Mouse (Mus musculus) bone marrow, adult 2 months (tissue): ENCODE data around the gene Gm28308. TPM values are rescaled to one million over a fixed set of nuclear protein-coding genes. Genes with fewer than 3 reads are reported as not detected.

Source experiments
- H3K27ac ChIP-seq: fragments of 200-500 bp; 2 replicates; pipeline ENCODE4 v1.5.1; 2012; ENCODE audit warnings: low read depth, mild to moderate bottlenecking, control low read depth, inconsistent platforms, low read length; ENCODE audit not compliant: control insufficient read depth, poor library complexity, insufficient read depth
- H3K4me1 ChIP-seq: fragments of 200-500 bp; 2 replicates; pipeline ENCODE4 v1.6.1; 2011; ENCODE audit warnings: low read length; ENCODE audit not compliant: control insufficient read depth, insufficient read depth
- H3K4me3 ChIP-seq: fragments of 200-500 bp; replicated peaks from 2 replicates; pipeline ENCODE3; 2011; ENCODE audit warnings: mild to moderate bottlenecking, low read depth, low read length, control low read depth; ENCODE audit not compliant: control insufficient read depth
- CTCF ChIP-seq: fragments of 200-500 bp; IDR thresholded peaks from 2 replicates; pipeline ENCODE4 v1.5.1; 2011; ENCODE audit warnings: low read length, control low read depth; ENCODE audit not compliant: control insufficient read depth, insufficient read depth
- POLR2A ChIP-seq: fragments of 200-500 bp; IDR thresholded peaks from 2 replicates; pipeline ENCODE4 v1.6.1; 2011; ENCODE audit warnings: low read depth, mild to moderate bottlenecking, control low read depth, low read length, borderline replicate concordance; ENCODE audit not compliant: control insufficient read depth
- WGBS: fragments of 180-500 bp; shearing (Covaris S2); methylation state at CpG from one replicate; pipeline ENCODE4 v1.1.7; 2018; 5-methylcytosine and 5-hydroxymethylcytosine counted together
- polyA plus RNA-seq: library from polyadenylated mRNA; stranded (reverse); fragments of >200 nt; gene quantifications from 2 replicates; pipeline ENCODE4 v1.2.4, GENCODE M21; 2011; ENCODE audit warnings: low replicate concordance; ENCODE audit not compliant: missing spikeins, insufficient read depth, insufficient read length

The Gm28308 gene
- polyA plus RNA-seq, 1 experiment = not detected

DNA sequence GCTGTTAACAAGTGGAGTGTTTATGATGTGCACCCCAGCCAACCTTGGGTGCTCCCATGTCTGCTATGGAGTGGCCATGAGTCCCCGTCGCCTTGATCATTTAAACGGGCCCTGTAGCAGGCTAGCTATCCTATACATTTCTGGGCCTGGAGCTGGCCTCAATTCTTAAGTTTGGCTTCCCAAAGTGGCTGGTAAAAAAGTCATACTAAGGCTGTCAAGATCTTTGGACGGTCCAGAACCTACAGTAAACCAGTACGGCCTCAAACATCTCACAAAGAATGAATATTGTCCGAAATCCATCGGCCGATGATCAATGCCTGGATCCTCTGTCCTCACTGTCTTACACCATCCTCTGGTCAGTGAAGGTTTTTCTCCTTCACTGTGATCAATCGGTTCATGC, 22.1 kb upstream of the Gm28308 start:
- Histone ChIP-seq H3K4me3 (no peak overlapping the region), H3K4me1 (no peaks in the 10 kb centered on the region), H3K27ac (no peak overlapping the region)
- no peak for TF ChIP-seq CTCF
- no peak for TF ChIP-seq POLR2A
- WGBS = 80% methylated on average over 9 of the region's 9 CpGs

DNA sequence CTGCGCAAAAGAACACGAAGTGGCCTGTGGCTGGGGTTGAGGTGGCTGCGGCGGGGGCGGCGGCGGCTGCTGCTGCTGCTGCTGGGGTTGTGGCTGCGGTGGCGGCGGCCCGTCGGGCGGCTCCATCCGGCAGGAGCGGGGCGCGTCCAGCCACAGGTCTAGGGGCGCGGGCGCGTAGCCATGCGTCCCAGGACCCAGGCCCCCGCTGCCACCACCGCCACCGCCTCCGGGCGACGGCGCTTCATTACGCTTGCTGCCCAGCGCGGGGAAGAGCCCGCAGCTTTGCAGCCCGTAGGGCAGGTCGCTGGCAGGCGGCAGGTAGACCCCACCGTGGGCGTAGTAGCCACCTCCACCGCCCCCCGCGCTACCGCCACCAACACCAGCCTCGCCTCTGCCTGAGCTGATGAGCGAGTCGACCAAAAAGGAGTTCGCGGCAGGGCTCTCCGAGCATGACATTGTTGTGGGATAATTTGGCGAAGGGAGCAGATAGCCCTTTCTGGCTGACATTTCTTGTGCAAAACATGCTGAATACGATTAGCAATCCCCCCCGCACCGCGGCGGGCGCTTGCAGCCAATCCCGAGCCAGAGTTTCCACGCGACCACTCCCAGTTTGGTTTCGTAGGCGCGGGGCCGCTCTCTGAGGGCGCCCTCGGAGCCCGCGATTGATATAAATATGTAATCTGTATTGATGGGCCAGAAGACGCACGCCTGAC, 21.4 kb upstream of the Gm28308 start:
- 2% methylated on average over 67 of the region's 68 CpGs for WGBS
- no peak overlapping the region for H3K4me3 ChIP-seq
- TF ChIP-seq POLR2A (no peak), CTCF (no peak)
- H3K4me1 ChIP-seq = no peaks in the 10 kb centered on the region
- peak overlapping the region; percentile 48; the same call in 1 of the 2 replicates for H3K27ac ChIP-seq

DNA sequence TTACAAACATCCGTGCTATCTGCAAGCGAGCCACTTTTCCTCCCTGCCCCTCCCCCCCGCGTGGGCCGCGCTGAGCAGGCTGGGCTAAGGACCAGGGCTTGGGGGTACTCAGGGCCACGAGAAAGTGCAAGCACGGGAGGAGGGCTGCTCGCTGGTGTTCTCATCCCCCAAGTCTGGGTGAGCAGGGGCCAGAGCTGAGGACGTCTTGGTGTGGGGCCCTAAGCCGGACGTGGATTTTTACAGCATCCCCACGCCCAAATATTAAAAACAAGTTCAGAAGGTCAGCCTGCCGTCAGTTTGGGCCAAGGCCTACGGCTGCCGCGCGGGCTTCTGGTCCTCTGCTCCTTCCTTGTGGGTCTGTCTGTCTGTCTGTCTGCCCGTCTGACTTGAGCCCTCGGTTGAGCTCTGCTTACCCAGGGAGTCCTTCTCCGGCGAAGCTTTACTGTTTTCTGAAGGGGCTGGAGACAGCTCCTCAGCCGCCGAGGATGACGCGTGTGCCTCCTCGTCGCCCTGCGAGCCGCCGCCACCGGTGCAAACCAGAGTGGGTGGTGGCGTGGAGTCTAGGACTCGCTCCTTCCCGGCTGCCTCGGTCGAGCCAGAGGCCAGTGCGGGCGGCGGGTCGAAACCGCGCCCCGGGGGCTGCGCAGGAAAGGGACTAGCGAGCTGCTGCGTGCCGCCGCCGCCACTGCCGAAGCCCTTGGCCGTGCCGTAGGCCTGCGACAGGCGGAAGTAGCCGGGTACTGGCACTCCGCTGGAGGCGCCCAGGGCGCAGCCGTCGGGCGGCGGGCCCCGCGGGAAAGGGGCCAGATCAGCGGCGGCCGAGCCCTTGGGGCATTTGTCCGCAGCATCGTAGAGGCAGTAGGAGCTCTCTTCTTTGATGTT, 20.6 kb upstream of the Gm28308 start:
- no peaks in the 10 kb centered on the region for H3K4me1 ChIP-seq
- TF ChIP-seq POLR2A (no peak), CTCF (no peak)
- peak overlapping the region; percentile 48; the same call in 1 of the 2 replicates for H3K27ac ChIP-seq
- peak overlapping the region; percentile 9 for H3K4me3 ChIP-seq
- WGBS = 2% methylated on average over 70 of the region's 70 CpGs

DNA sequence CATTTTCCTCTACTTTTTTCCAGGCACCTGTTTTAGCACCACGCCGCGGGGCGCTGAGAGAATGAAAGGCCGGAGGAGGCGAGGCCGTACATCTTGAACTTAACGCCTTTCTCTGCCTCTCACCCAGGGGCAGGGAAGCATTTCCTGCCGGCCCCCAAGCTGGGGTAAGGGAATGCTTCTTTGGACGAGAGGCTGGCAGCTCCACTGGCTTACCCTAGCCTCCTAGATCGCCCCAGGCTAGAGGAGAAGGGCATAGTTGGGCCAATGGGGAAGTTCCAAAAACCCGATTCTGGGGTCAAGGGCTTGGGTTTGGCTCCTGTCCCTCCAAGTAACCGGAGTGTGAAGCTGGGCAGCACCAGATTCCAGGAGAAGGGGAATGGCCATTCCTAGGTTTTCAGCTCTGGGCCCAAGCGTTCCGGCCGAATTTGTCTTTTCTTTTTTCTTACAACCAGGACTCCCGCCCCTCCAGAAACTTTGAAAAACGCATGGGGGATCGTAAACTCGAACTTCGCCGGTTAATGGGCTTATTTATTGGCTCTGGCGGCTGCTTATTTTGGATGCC, 19.9 kb upstream of the Gm28308 start:
- WGBS = 8% methylated on average over 23 of the region's 23 CpGs
- H3K4me3 ChIP-seq = no peak overlapping the region
- TF ChIP-seq POLR2A = no peak
- TF ChIP-seq CTCF = no peak
- H3K4me1 ChIP-seq = no peaks in the 10 kb centered on the region
- H3K27ac ChIP-seq = no peak overlapping the region

DNA sequence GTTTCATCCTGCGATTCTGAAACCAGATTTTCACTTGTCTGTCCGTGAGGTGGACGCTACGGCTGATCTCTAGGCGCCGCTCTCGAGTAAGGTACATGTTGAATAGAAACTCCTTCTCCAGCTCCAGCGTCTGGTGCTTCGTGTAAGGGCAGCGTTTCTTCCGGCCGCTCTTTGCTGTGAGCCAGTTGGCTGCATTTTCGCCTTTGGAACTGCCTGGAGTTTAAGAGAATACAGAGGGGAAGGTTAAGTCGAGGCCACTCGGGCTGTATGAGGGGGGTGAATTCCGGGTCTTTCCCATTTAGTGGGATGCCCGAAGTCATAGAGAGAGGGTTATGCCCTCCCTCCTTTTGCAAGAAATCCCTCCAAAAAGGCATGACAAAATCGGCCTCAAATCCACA, 19.4 kb upstream of the Gm28308 start:
- no peaks in the 10 kb centered on the region for H3K4me1 ChIP-seq
- H3K27ac ChIP-seq = no peak overlapping the region
- no peak overlapping the region for H3K4me3 ChIP-seq
- no peak for TF ChIP-seq POLR2A
- TF ChIP-seq CTCF = no peak
- WGBS = under 1% methylated on average over 18 of the region's 18 CpGs

DNA sequence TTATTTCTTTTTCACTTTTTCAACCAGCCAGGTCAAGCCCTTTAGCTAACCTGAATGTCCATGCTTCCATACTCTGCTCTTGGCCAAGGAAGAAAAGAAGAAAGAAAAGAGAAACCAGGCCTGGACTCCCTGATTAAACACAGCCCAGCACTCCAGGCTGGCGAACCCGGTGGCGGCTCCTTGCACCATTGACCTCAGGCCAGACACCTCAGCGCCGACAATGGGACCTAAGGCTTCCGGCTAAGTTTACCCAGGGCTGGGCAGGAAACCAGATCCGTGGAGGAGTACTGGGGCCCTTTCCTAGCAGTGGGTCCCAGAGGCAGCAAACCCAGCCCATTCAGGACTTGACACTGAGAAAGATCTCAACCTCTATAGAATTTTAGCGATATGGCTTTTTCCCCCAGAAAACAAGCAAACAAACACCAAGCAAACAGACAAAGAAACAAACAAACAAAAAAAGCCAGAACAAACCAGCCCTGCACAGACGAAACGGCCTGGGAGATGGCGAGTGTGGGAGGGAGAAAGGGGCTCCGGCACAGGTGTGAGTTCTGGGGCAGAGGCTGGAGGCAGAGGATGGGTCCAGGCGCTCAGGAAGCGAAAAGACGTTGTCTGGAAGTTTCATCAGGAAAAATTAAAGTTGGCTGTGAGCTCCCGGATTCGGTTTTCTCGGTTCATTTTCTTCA, 18.9 kb upstream of the Gm28308 start:
- TF ChIP-seq POLR2A = no peak
- TF ChIP-seq CTCF = no peak
- Histone ChIP-seq H3K4me1 (no peaks in the 10 kb centered on the region), H3K4me3 (peak overlapping the region; percentile 6), H3K27ac (no peak overlapping the region)
- WGBS = 1% methylated on average over 18 of the region's 18 CpGs

DNA sequence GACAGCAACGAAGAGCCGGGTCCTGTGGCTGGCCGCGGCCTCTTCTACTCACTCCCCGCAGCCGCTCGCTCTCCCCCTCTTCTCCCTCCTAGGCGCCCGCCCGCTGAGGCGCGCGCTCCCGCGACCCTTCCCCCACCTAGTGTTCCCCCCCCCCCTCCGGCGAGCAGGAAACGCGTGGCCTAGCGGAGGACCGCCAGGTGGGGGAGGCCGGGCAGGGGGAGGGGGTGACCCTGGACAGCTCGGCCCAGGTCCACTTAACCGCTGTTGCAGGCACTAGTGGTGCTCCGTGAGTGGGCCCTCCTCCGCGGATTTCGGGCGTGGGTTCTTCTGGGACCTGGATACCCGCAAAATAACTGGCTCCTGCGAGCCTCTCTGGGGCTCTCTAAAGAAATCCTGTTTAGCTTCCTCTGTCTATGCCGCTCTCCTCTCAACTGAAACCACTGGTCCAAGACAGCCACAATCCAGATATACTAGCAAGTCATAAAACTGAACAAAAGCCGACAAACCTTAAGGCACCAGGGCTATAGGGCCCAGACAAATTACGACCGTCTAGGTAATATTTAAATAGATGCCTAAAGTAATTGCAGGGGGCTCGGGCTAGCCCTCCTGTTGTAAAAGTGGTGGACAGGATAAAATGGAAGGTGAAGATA, 17.5 kb upstream of the Gm28308 start, which contains the start of gene Hoxa9:
Gene Hoxa9, minus strand, starts transcription at position 574 of the 650 bp plus-strand sequence.
- WGBS = 2% methylated on average over 32 of the region's 36 CpGs
- Histone ChIP-seq H3K4me3 (no peak within 1 kb of the TSS), H3K27ac (peak within 1 kb of the TSS; percentile 32; the same call in 1 of the 2 replicates), H3K4me1 (no peaks in the 10 kb centered on the region)
- TF ChIP-seq POLR2A (no peak), CTCF (no peak)
